Mouse (Mus musculus): Measurements from ENCODE around the gene Rplp1.

Rplp1 gene

GRCm38 (mm10) chr9:61911300-61912128, 2.8 kb downstream of the Rplp1 start:
- DNase-seq: no peak

GRCm38 (mm10) chr9:61910526-61911256, 3.7 kb downstream of the Rplp1 start:
- no peak for DNase-seq

GRCm38 (mm10) chr9:61909633-61910032, 4.7 kb downstream of the Rplp1 start:
- no peak for DNase-seq

GRCm38 (mm10) chr9:61908832-61909407, 5.4 kb downstream of the Rplp1 start:
- no peak for DNase-seq

GRCm38 (mm10) chr9:61908341-61908740, 6.0 kb downstream of the Rplp1 start:
- DNase-seq: no peak

- DNase-seq: no peak
Measured at GRCm38 (mm10) chr9:61907621-61908295, 6.6 kb downstream of the Rplp1 start.

GRCm38 (mm10) chr9:61906912-61907311, 7.4 kb downstream of the Rplp1 start:
- no peak for DNase-seq

GRCm38 (mm10) chr9:61905576-61905975, 8.8 kb downstream of the Rplp1 start:
- no peak for DNase-seq

GRCm38 (mm10) chr9:61904201-61904600, 10.1 kb downstream of the Rplp1 start:
- DNase-seq: no peak

GRCm38 (mm10) chr9:61902445-61902844, 11.9 kb downstream of the Rplp1 start:
- DNase-seq: peak; percentile 26

GRCm38 (mm10) chr9:61901574-61901973, 12.8 kb downstream of the Rplp1 start:
- no peak for DNase-seq

GRCm38 (mm10) chr9:61899804-61900203, 14.5 kb downstream of the Rplp1 start:
- peak; percentile 80 for DNase-seq

GRCm38 (mm10) chr9:61898401-61898800, 15.9 kb downstream of the Rplp1 start:
- DNase-seq: peak; percentile 78

GRCm38 (mm10) chr9:61895014-61895413, 19.3 kb downstream of the Rplp1 start:
- DNase-seq: no peak

- DNase-seq: no peak
Measured at GRCm38 (mm10) chr9:61889855-61890254, 24.5 kb downstream of the Rplp1 start.

- no peak for DNase-seq
Measured at GRCm38 (mm10) chr9:61887661-61888379, 26.5 kb downstream of the Rplp1 start.

- no peak for DNase-seq
Measured at GRCm38 (mm10) chr9:61885964-61886363, 28.4 kb downstream of the Rplp1 start.

- DNase-seq: no peak
Measured at GRCm38 (mm10) chr9:61884936-61885335, 29.4 kb downstream of the Rplp1 start.

- DNase-seq: no peak
Measured at GRCm38 (mm10) chr9:61884375-61884774, 30.0 kb downstream of the Rplp1 start.

- DNase-seq: no peak
Measured at GRCm38 (mm10) chr9:61882179-61882578, 32.2 kb downstream of the Rplp1 start.

- DNase-seq: peak; percentile 58
Measured at GRCm38 (mm10) chr9:61878889-61879288, 35.5 kb downstream of the Rplp1 start.

GRCm38 (mm10) chr9:61877373-61878112, 36.8 kb downstream of the Rplp1 start:
- DNase-seq: no peak

All from right cerebral cortex, adult 18-20 months (tissue).